Mouse (Mus musculus) heart, embryonic 15.5 days (tissue): Measurements from ENCODE around the gene Ube2f. TPM values are rescaled to one million over a fixed set of nuclear protein-coding genes. Genes with fewer than 3 reads are reported as not detected.

Source experiments
- ATAC-seq: fragments of 200-750 bp; cut with Nextera tagmentation; replicated peaks from 2 replicates; pipeline ENCODE4 v1.8.0; 2017; ENCODE audit warnings: low read depth, moderate TSS enrichment; ENCODE audit not compliant: insufficient number of reproducible peaks, insufficient read depth, low FRiP score
- H3K27ac ChIP-seq: fragments of 300-500 bp; sonication (generic); 2 replicates; pipeline ENCODE4 v1.5.1; 2015; ENCODE audit warnings: mild to moderate bottlenecking, inconsistent platforms
- H3K27me3 ChIP-seq: fragments of 300-500 bp; sonication (generic); 2 replicates; pipeline ENCODE4 v1.6.1; 2015; ENCODE audit warnings: inconsistent platforms
- H3K36me3 ChIP-seq: fragments of 300-500 bp; sonication (generic); 2 replicates; pipeline ENCODE4 v1.6.1; 2015; ENCODE audit warnings: mild to moderate bottlenecking, inconsistent platforms
- H3K4me1 ChIP-seq: fragments of 300-500 bp; sonication (generic); replicated peaks from 2 replicates; pipeline ENCODE4 v1.6.1; 2015; ENCODE audit warnings: inconsistent platforms
- H3K4me2 ChIP-seq: fragments of 300-500 bp; sonication (generic); 2 replicates; pipeline ENCODE4 v1.6.1; 2015; ENCODE audit warnings: inconsistent platforms, mild to moderate bottlenecking, moderate library complexity
- H3K4me3 ChIP-seq: fragments of 300-500 bp; sonication (generic); 2 replicates; pipeline ENCODE4 v1.5.1; 2015; ENCODE audit warnings: mild to moderate bottlenecking, inconsistent platforms
- H3K9ac ChIP-seq: fragments of 300-500 bp; sonication (generic); 2 replicates; pipeline ENCODE4 v1.6.1; 2015; ENCODE audit warnings: mild to moderate bottlenecking, inconsistent platforms
- H3K9me3 ChIP-seq: fragments of 300-500 bp; sonication (generic); replicated peaks from 2 replicates; pipeline ENCODE4 v1.6.1; 2016; ENCODE audit warnings: inconsistent platforms
- WGBS: fragments of 180-500 bp; shearing (Covaris S2); methylation state at CpG from one replicate; pipeline ENCODE4 v1.1.7; 2015; ENCODE audit warnings: mixed read lengths; 5-methylcytosine and 5-hydroxymethylcytosine counted together
- polyA plus RNA-seq: library from polyadenylated mRNA; unstranded; fragments of >200 nt; fragmentation: Nextera tagmentation; extraction: Ambion mirVana; gene quantifications from 2 replicates; pipeline ENCODE4 v1.2.1, GENCODE M21; 2015

Ube2f gene
- polyA plus RNA-seq, 1 experiment from 2014 or later: 60.4 TPM

GRCm38 (mm10) chr1:91215264-91215663, 34.8 kb upstream of the Ube2f start:
- Histone ChIP-seq H3K4me3 (no peak overlapping the region), H3K27me3 (no peaks in the 10 kb centered on the region), H3K9ac (no peak overlapping the region), H3K36me3 (no peaks in the 10 kb centered on the region), H3K27ac (peak overlapping the region; percentile 94), H3K4me2 (no peak overlapping the region), H3K9me3 (no peaks in the 10 kb centered on the region), H3K4me1 (peaks cover 73% of the 10 kb centered on the region)
- ATAC-seq: no peak
- 85% methylated on average over 1 of the region's 1 CpGs for WGBS

GRCm38 (mm10) chr1:91215981-91216380, 34.1 kb upstream of the Ube2f start:
- Histone ChIP-seq H3K4me1 (peaks cover 66% of the 10 kb centered on the region), H3K4me2 (no peak overlapping the region), H3K9ac (peak overlapping the region; percentile 33; the same call in 1 of the 2 replicates), H3K9me3 (no peaks in the 10 kb centered on the region), H3K36me3 (no peaks in the 10 kb centered on the region), H3K27me3 (no peaks in the 10 kb centered on the region), H3K27ac (peak overlapping the region; percentile 94), H3K4me3 (no peak overlapping the region)
- ATAC-seq: no peak
- 12% methylated on average over 1 of the region's 1 CpGs for WGBS

- 24% methylated on average over 10 of the region's 10 CpGs for WGBS
- no peaks in the 10 kb centered on the region for H3K27me3 ChIP-seq
- no peak overlapping the region for H3K4me3 ChIP-seq
- H3K4me2 ChIP-seq: peak overlapping the region; percentile 32
- peak overlapping the region; percentile 94 for H3K27ac ChIP-seq
- H3K4me1 ChIP-seq: peaks cover 59% of the 10 kb centered on the region
- H3K36me3 ChIP-seq: no peaks in the 10 kb centered on the region
- H3K9ac ChIP-seq: peak overlapping the region; percentile 33
- no peaks in the 10 kb centered on the region for H3K9me3 ChIP-seq
- ATAC-seq: peak; percentile 80
These were observed 33.4 kb upstream of the Ube2f start for GRCm38 (mm10) chr1:91216504-91217267.

GRCm38 (mm10) chr1:91219641-91220321, 30.3 kb upstream of the Ube2f start:
- no peak overlapping the region for H3K27ac ChIP-seq
- no peak overlapping the region for H3K9ac ChIP-seq
- peaks cover 39% of the 10 kb centered on the region for H3K4me1 ChIP-seq
- no peak for ATAC-seq
- H3K4me3 ChIP-seq: no peak overlapping the region
- H3K9me3 ChIP-seq: no peaks in the 10 kb centered on the region
- WGBS: 83% methylated on average over 7 of the region's 7 CpGs
- no peaks in the 10 kb centered on the region for H3K27me3 ChIP-seq
- H3K36me3 ChIP-seq: no peaks in the 10 kb centered on the region
- H3K4me2 ChIP-seq: no peak overlapping the region

GRCm38 (mm10) chr1:91220322-91220672, 29.8 kb upstream of the Ube2f start:
- Histone ChIP-seq H3K4me2 (no peak overlapping the region), H3K4me3 (no peak overlapping the region), H3K9ac (no peak overlapping the region), H3K4me1 (peaks cover 34% of the 10 kb centered on the region), H3K27ac (no peak overlapping the region), H3K27me3 (no peaks in the 10 kb centered on the region), H3K36me3 (no peaks in the 10 kb centered on the region), H3K9me3 (no peaks in the 10 kb centered on the region)
- no peak for ATAC-seq
- 83% methylated on average over 3 of the region's 3 CpGs for WGBS

- no peak for ATAC-seq
- H3K4me2 ChIP-seq: no peak overlapping the region
- H3K4me3 ChIP-seq: no peak overlapping the region
- H3K9me3 ChIP-seq: no peaks in the 10 kb centered on the region
- peaks cover 12% of the 10 kb centered on the region for H3K4me1 ChIP-seq
- H3K27me3 ChIP-seq: no peaks in the 10 kb centered on the region
- H3K27ac ChIP-seq: no peak overlapping the region
- H3K36me3 ChIP-seq: no peaks in the 10 kb centered on the region
- H3K9ac ChIP-seq: no peak overlapping the region
- 71% methylated on average over 4 of the region's 4 CpGs for WGBS
These were observed 23.5 kb upstream of the Ube2f start for GRCm38 (mm10) chr1:91226562-91226961.

- H3K4me3 ChIP-seq: no peak overlapping the region
- no peak overlapping the region for H3K9ac ChIP-seq
- no peaks in the 10 kb centered on the region for H3K9me3 ChIP-seq
- ATAC-seq: no peak
- no peaks in the 10 kb centered on the region for H3K36me3 ChIP-seq
- WGBS: 48% methylated on average over 15 of the region's 15 CpGs
- H3K4me2 ChIP-seq: no peak overlapping the region
- H3K27me3 ChIP-seq: no peaks in the 10 kb centered on the region
- peaks cover 12% of the 10 kb centered on the region for H3K4me1 ChIP-seq
- no peak overlapping the region for H3K27ac ChIP-seq
These were observed 22.6 kb upstream of the Ube2f start for GRCm38 (mm10) chr1:91227381-91228054.

- H3K4me1 ChIP-seq: peaks cover 12% of the 10 kb centered on the region
- no peaks in the 10 kb centered on the region for H3K36me3 ChIP-seq
- H3K9ac ChIP-seq: no peak overlapping the region
- no peak overlapping the region for H3K27ac ChIP-seq
- no peaks in the 10 kb centered on the region for H3K27me3 ChIP-seq
- 76% methylated on average over 6 of the region's 6 CpGs for WGBS
- ATAC-seq: no peak
- no peak overlapping the region for H3K4me2 ChIP-seq
- no peak overlapping the region for H3K4me3 ChIP-seq
- no peaks in the 10 kb centered on the region for H3K9me3 ChIP-seq
These were observed 19.0 kb upstream of the Ube2f start for GRCm38 (mm10) chr1:91231142-91231541.

- Histone ChIP-seq H3K36me3 (no peaks in the 10 kb centered on the region), H3K9me3 (no peaks in the 10 kb centered on the region), H3K9ac (no peak overlapping the region), H3K27me3 (no peaks in the 10 kb centered on the region), H3K4me1 (peaks cover 12% of the 10 kb centered on the region), H3K4me2 (no peak overlapping the region), H3K27ac (no peak overlapping the region), H3K4me3 (no peak overlapping the region)
- no peak for ATAC-seq
- 57% methylated on average over 5 of the region's 5 CpGs for WGBS
These were observed 18.2 kb upstream of the Ube2f start for GRCm38 (mm10) chr1:91231896-91232295.

GRCm38 (mm10) chr1:91235395-91235794, 14.7 kb upstream of the Ube2f start:
- H3K4me2 ChIP-seq: no peak overlapping the region
- H3K9me3 ChIP-seq: no peaks in the 10 kb centered on the region
- 0 out of 2 replicates have a peak, but pooled peaks cover 2% of the 10 kb centered on the region for H3K4me1 ChIP-seq
- no peak for ATAC-seq
- H3K36me3 ChIP-seq: no peaks in the 10 kb centered on the region
- H3K4me3 ChIP-seq: no peak overlapping the region
- no peaks in the 10 kb centered on the region for H3K27me3 ChIP-seq
- WGBS: 52% methylated on average over 5 of the region's 5 CpGs
- H3K27ac ChIP-seq: no peak overlapping the region
- no peak overlapping the region for H3K9ac ChIP-seq

GRCm38 (mm10) chr1:91237676-91238075, 12.4 kb upstream of the Ube2f start:
- Histone ChIP-seq H3K4me2 (no peak overlapping the region), H3K9me3 (no peaks in the 10 kb centered on the region), H3K9ac (no peak overlapping the region), H3K27ac (no peak overlapping the region), H3K36me3 (no peaks in the 10 kb centered on the region), H3K27me3 (no peaks in the 10 kb centered on the region), H3K4me1 (peaks cover 2% of the 10 kb centered on the region; the same call in 1 of the 2 replicates), H3K4me3 (no peak overlapping the region)
- 80% methylated on average over 6 of the region's 6 CpGs for WGBS
- no peak for ATAC-seq
